Mouse (Mus musculus) bone marrow macrophage, adult 2 months (primary cell): ENCODE data around the gene Vmn1r47. TPM values are rescaled to one million over a fixed set of nuclear protein-coding genes. Genes with fewer than 3 reads are reported as not detected.
"Not testable (repeated sequence)": the region's sequence is repeated elsewhere in the genome, so short reads cannot be mapped to it uniquely, and the experiment has no call there.

Source experiments
- H3K27ac ChIP-seq: 2 replicates; pipeline ENCODE4 v1.5.1; 2012; ENCODE audit warnings: low read depth, low read length; ENCODE audit not compliant: insufficient read depth
- H3K4me1 ChIP-seq: 2 replicates; pipeline ENCODE4 v1.6.1; 2012; ENCODE audit warnings: low read length; ENCODE audit not compliant: control insufficient read depth, insufficient read depth
- H3K4me3 ChIP-seq: 2 replicates; pipeline ENCODE4 v1.5.1; 2012; ENCODE audit warnings: mild to moderate bottlenecking, low read length, moderate library complexity; ENCODE audit not compliant: insufficient read depth
- CTCF ChIP-seq: IDR thresholded peaks from 2 replicates; pipeline ENCODE4 v1.5.1; 2012; ENCODE audit warnings: low read depth, mild to moderate bottlenecking, low read length, moderate library complexity
- POLR2A ChIP-seq: IDR thresholded peaks from 2 replicates; pipeline ENCODE4 v1.6.1; 2012; ENCODE audit warnings: mild to moderate bottlenecking, low read depth, low read length, borderline replicate concordance
- polyA plus RNA-seq: library from polyadenylated mRNA; stranded (reverse); fragments of >200 nt; gene quantifications from 2 replicates; pipeline ENCODE4 v1.2.4, GENCODE M21; 2012; ENCODE audit not compliant: missing spikeins, insufficient read depth, insufficient read length

Vmn1r47 gene
- polyA plus RNA-seq: not detected in 2 replicates

GRCm38 (mm10) chr6:90015847-90016246, at the start of gene Vmn1r47:
Gene Vmn1r47, plus strand, starts transcription at chr6:90016147.
- H3K4me3 ChIP-seq, H3K27ac ChIP-seq, H3K4me1 ChIP-seq: not testable (repeated sequence)

GRCm38 (mm10) chr6:89966341-89966740, 49.6 kb upstream of the Vmn1r47 start:
- no peak overlapping the region for H3K4me3 ChIP-seq
- H3K4me1 ChIP-seq: no peaks in the 10 kb centered on the region
- H3K27ac ChIP-seq: no peak overlapping the region
- no peak for TF ChIP-seq POLR2A

GRCm38 (mm10) chr6:89969013-89969412, 46.9 kb upstream of the Vmn1r47 start, which contains the start of gene Vmn1r46:
Gene Vmn1r46, plus strand, starts transcription at chr6:89969313.
- H3K4me1 ChIP-seq: no peaks in the 10 kb centered on the region
- H3K27ac ChIP-seq: no peak within 1 kb of the TSS
- H3K4me3 ChIP-seq: no peak within 1 kb of the TSS
- TF ChIP-seq CTCF (no peak), POLR2A (no peak)

- Histone ChIP-seq H3K4me1 (no peaks in the 10 kb centered on the region), H3K27ac (no peak overlapping the region), H3K4me3 (no peak overlapping the region)
- TF ChIP-seq CTCF: no peak
- no peak for TF ChIP-seq POLR2A
These were observed 30.0 kb upstream of the Vmn1r47 start for GRCm38 (mm10) chr6:89985989-89986388.

- H3K27ac ChIP-seq, H3K4me1 ChIP-seq, H3K4me3 ChIP-seq: not testable (repeated sequence)
These were observed 20.8 kb downstream of the Vmn1r47 start, which contains the start of gene Vmn1r48 for GRCm38 (mm10) chr6:90036741-90037140. Gene Vmn1r48, minus strand, starts transcription at chr6:90036841.

Other genes with a start within 250 kb of the Vmn1r47 start
- gene Vmn1r42, start 139.7 kb upstream of the Vmn1r47 start, polyA plus RNA-seq: not detected in 2 replicates
- 0.13 TPM in 1 of 2 replicates, not detected in the other for gene Vmn1r43, start 139.7 kb upstream of the Vmn1r47 start, polyA plus RNA-seq
- not detected in 2 replicates for gene Vmn1r44, start 132.5 kb upstream of the Vmn1r47 start, polyA plus RNA-seq
- gene Vmn1r45, start 75.5 kb upstream of the Vmn1r47 start, polyA plus RNA-seq: not detected in 2 replicates
- 0.05 and 0.15 TPM in 2 replicates for gene Vmn1r46, start 46.8 kb upstream of the Vmn1r47 start, polyA plus RNA-seq
- not detected in 2 replicates for gene Vmn1r48, start 20.7 kb downstream of the Vmn1r47 start, polyA plus RNA-seq
- not detected in 2 replicates for gene Vmn1r49, start 62.4 kb downstream of the Vmn1r47 start, polyA plus RNA-seq
- not detected in 2 replicates for gene Vmn1r50, start 85.3 kb downstream of the Vmn1r47 start, polyA plus RNA-seq
- not detected in 2 replicates for gene Vmn1r51, start 106.4 kb downstream of the Vmn1r47 start, polyA plus RNA-seq
- not detected in 2 replicates for gene Vmn1r52, start 158.7 kb downstream of the Vmn1r47 start, polyA plus RNA-seq
- gene V1ra8, start 186.6 kb downstream of the Vmn1r47 start, polyA plus RNA-seq: not detected in 2 replicates
- gene Vmn1r53, start 208.3 kb downstream of the Vmn1r47 start, polyA plus RNA-seq: not detected in 2 replicates
- not detected in 2 replicates for gene Vmn1r54, start 230.2 kb downstream of the Vmn1r47 start, polyA plus RNA-seq